Mouse (Mus musculus) urinary bladder, adult 2 months (tissue): ENCODE measurements around the gene Tmtc1. TPM values are rescaled to one million over a fixed set of nuclear protein-coding genes. Genes with fewer than 3 reads are reported as not detected.

Source experiments
- polyA plus RNA-seq: library from polyadenylated mRNA; depleted of rRNA; stranded (reverse); fragments of >200 nt; gene quantifications from 2 replicates; pipeline ENCODE4 v1.2.3, GENCODE M21; 2012; rRNA removed

Gene Tmtc1
- polyA plus RNA-seq, 1 experiment: 14.2 TPM

Other genes starting within 250 kb of the Tmtc1 start
- gene Ergic2, start 232.0 kb downstream of the Tmtc1 start, polyA plus RNA-seq: 61.0 and 82.6 TPM in 2 replicates